Mouse (Mus musculus): ENCODE measurements around the gene Vmn1r13. TPM values are rescaled to one million over a fixed set of nuclear protein-coding genes. Genes with fewer than 3 reads are reported as not detected.
"Not testable (repeated sequence)": the region's sequence is repeated elsewhere in the genome, so short reads cannot be mapped to it uniquely, and the experiment has no call there.

Vmn1r13 gene
- not detected in 2 replicates for total RNA-seq (2021)
- long read RNA-seq, experiment 1, result 0 reads
- long read RNA-seq, experiment 2, result 0 reads

- not testable (repeated sequence) for DNase-seq
Measured at GRCm38 (mm10) chr6:57202990-57203389, at the start of gene Vmn1r13. Vmn1r13 (plus strand) TSS chr6:57203290.

- DNase-seq, result no peak
Measured at GRCm38 (mm10) chr6:57156619-57157018, 46.5 kb upstream of the Vmn1r13 start, which contains the start of gene Vmn1r12. Vmn1r12 (plus strand) TSS chr6:57156919.

- DNase-seq, result not testable (repeated sequence)
Measured at GRCm38 (mm10) chr6:57190016-57190415, 13.1 kb upstream of the Vmn1r13 start.

- no peak for DNase-seq
Measured at GRCm38 (mm10) chr6:57231386-57231785, 28.3 kb downstream of the Vmn1r13 start, which contains the start of gene Vmn1r14. Vmn1r14 (plus strand) TSS chr6:57231686.

GRCm38 (mm10) chr6:57257652-57258051 is 54.6 kb downstream of the Vmn1r13 start, which contains the start of gene Vmn1r15:
Vmn1r15 (plus strand) TSS chr6:57257952.
- no peak for DNase-seq

- DNase-seq, result no peak
Measured at GRCm38 (mm10) chr6:57260990-57261389, 57.9 kb downstream of the Vmn1r13 start.

Other genes with a start within 250 kb of the Vmn1r13 start
- not detected in 2 replicates for gene Vmn1r5, start 233.0 kb upstream of the Vmn1r13 start, total RNA-seq (2021)
- gene Vmn1r6, start 206.0 kb upstream of the Vmn1r13 start, total RNA-seq (2021), result not detected in 2 replicates
- not detected in 2 replicates for gene Vmn1r7, start 178.0 kb upstream of the Vmn1r13 start, total RNA-seq (2021)
- gene Vmn1r8, start 171.0 kb upstream of the Vmn1r13 start, total RNA-seq (2021), result not detected in 2 replicates
- gene Vmn1r9, start 136.5 kb upstream of the Vmn1r13 start, total RNA-seq (2021), result not detected in 2 replicates
- not detected in 2 replicates for gene Vmn1r10, start 93.8 kb upstream of the Vmn1r13 start, total RNA-seq (2021)
- not detected in 2 replicates for gene Vmn1r11, start 69.8 kb upstream of the Vmn1r13 start, total RNA-seq (2021)
- not detected in 2 replicates for gene Vmn1r12, start 46.4 kb upstream of the Vmn1r13 start, total RNA-seq (2021)
- not detected in 2 replicates for gene Vmn1r14, start 28.4 kb downstream of the Vmn1r13 start, total RNA-seq (2021)
- not detected in 2 replicates for gene Vmn1r15, start 54.7 kb downstream of the Vmn1r13 start, total RNA-seq (2021)
- gene Vmn1r16, start 126.2 kb downstream of the Vmn1r13 start, total RNA-seq (2021), result not detected in 2 replicates
- gene Vmn1r17, start 160.4 kb downstream of the Vmn1r13 start, total RNA-seq (2021), result not detected in 2 replicates
- gene Vmn1r18, start 192.5 kb downstream of the Vmn1r13 start, total RNA-seq (2021), result not detected in 2 replicates
- not detected in 2 replicates for gene Vmn1r19, start 200.5 kb downstream of the Vmn1r13 start, total RNA-seq (2021)
- gene Vmn1r20, start 225.6 kb downstream of the Vmn1r13 start, total RNA-seq (2021), result not detected in 2 replicates